Mouse (Mus musculus): ENCODE data around the gene Arx. TPM values are rescaled to one million over a fixed set of nuclear protein-coding genes. Genes with fewer than 3 reads are reported as not detected.

Arx gene
- polyA plus RNA-seq, 1 experiment from 2014 or later: 1.3 TPM

DNA sequence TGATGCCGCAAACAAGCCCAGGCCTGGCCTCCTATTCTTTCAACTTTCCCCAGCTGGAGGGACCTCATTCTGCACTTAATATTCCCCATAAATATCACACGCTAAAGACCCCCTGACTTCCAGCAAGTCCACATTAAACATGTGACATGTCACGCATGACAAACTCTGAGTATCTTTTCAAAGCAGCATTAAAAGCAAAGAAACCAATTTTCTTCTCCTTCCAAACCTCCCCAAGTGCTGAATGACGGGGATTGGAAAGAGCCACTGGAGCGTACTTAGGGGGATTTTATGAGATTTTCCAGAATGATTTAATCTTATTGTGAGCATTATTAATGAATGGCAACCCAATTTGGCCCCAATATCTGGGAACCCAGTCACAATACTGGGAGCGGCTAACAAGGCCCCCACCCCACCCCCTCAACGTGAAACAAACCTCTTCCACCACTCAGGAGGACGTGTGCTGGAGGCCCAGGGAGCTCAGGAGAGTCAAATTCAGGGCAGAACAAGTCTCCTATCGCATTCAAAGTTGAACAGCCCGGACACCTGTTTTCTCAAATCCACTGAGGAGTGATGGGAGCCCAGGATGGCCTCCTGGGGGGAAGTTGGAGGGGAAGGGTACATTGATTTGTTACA is 14.1 kb downstream of the Arx start:
- no peak overlapping the region for H3K4me3 ChIP-seq (ENCODE audit: low read depth, low read length)
- no peaks in the 10 kb centered on the region for H3K36me3 ChIP-seq (ENCODE audit: control insufficient read depth, insufficient read depth, low read length)
- H3K4me2 ChIP-seq (ENCODE audit: low read depth, low read length): no peak overlapping the region
- H3K9ac ChIP-seq (ENCODE audit: low read depth, low read length): no peak overlapping the region
- no peak for DNase-seq (ENCODE audit: low spot score)
- H3K4me1 ChIP-seq (ENCODE audit: control insufficient read depth, insufficient read depth, low read length): no peaks in the 10 kb centered on the region
- H3K9me3 ChIP-seq (ENCODE audit: control insufficient read depth, low read length): no peaks in the 10 kb centered on the region
- 22% methylated on average over 10 of the region's 10 CpGs for WGBS
- ATAC-seq (ENCODE audit: low read depth): no peak
- peaks cover 89% of the 10 kb centered on the region for H3K27me3 ChIP-seq (replicated peaks; ENCODE audit: control insufficient read depth, insufficient read depth, low read length)
- H3K27ac ChIP-seq (replicated peaks; ENCODE audit: low read depth, low read length): no peak overlapping the region

DNA sequence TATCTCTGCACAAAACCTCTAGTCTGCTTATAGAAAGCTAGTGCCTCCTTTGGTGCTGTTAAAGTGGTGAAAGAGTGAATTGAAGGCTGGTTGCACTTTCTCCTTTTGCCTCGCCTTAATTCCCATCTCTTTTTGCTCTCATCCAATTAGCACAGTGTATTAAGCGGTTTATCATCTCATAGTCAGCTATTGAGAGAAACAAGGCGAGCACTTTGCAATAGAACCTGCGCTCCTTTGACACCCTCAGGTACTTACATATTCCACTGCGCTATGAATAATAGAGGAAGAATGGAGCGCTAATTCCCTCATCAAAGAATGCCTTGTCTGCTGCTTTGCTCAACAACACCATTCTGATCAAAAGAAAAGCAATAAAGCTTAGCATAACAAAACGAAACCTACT is 15.6 kb downstream of the Arx start:
- Histone ChIP-seq H3K27me3 (replicated peaks; ENCODE audit: control insufficient read depth, insufficient read depth, low read length) (peaks cover 76% of the 10 kb centered on the region), H3K27ac (replicated peaks; ENCODE audit: low read depth, low read length) (no peak overlapping the region), H3K4me3 (ENCODE audit: low read depth, low read length) (no peak overlapping the region), H3K4me1 (ENCODE audit: control insufficient read depth, insufficient read depth, low read length) (no peaks in the 10 kb centered on the region), H3K4me2 (ENCODE audit: low read depth, low read length) (no peak overlapping the region), H3K36me3 (ENCODE audit: control insufficient read depth, insufficient read depth, low read length) (no peaks in the 10 kb centered on the region), H3K9ac (ENCODE audit: low read depth, low read length) (no peak overlapping the region), H3K9me3 (ENCODE audit: control insufficient read depth, low read length) (no peaks in the 10 kb centered on the region)
- WGBS: 18% methylated on average over 7 of the region's 7 CpGs
- ATAC-seq (ENCODE audit: low read depth) (no peak; the same call in 1 of the 2 replicates), DNase-seq (ENCODE audit: low spot score) (no peak)

DNA sequence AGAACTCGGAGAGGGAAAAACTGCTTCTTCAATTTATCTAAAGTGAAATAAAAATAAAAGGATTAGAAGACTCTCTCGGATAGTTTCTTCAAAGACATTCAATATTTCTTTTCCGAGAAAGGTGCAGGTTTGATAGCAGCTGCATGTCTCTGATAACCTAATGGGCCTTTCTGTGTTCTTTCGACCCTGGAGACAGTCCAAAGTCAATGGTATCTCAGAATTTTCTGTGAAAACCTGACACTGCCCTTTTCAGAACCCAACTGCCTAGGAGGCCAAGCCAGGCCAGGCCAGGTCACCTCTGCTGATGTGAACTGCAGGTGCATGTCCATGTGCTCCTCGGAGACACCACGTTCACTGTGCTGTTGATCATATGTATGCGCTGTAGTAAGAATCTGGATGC is 19.5 kb downstream of the Arx start:
- DNase-seq (ENCODE audit: low spot score) (no peak), ATAC-seq (ENCODE audit: low read depth) (no peak)
- no peak overlapping the region for H3K27ac ChIP-seq (replicated peaks; ENCODE audit: low read depth, low read length)
- no peak overlapping the region for H3K9ac ChIP-seq (ENCODE audit: low read depth, low read length)
- no peaks in the 10 kb centered on the region for H3K9me3 ChIP-seq (ENCODE audit: control insufficient read depth, low read length)
- no peak overlapping the region for H3K4me2 ChIP-seq (ENCODE audit: low read depth, low read length)
- no peak overlapping the region for H3K4me3 ChIP-seq (ENCODE audit: low read depth, low read length)
- no peaks in the 10 kb centered on the region for H3K36me3 ChIP-seq (ENCODE audit: control insufficient read depth, insufficient read depth, low read length)
- 89% methylated on average over 7 of the region's 7 CpGs for WGBS
- H3K27me3 ChIP-seq (replicated peaks; ENCODE audit: control insufficient read depth, insufficient read depth, low read length): peaks cover 36% of the 10 kb centered on the region
- no peaks in the 10 kb centered on the region for H3K4me1 ChIP-seq (ENCODE audit: control insufficient read depth, insufficient read depth, low read length)

DNA sequence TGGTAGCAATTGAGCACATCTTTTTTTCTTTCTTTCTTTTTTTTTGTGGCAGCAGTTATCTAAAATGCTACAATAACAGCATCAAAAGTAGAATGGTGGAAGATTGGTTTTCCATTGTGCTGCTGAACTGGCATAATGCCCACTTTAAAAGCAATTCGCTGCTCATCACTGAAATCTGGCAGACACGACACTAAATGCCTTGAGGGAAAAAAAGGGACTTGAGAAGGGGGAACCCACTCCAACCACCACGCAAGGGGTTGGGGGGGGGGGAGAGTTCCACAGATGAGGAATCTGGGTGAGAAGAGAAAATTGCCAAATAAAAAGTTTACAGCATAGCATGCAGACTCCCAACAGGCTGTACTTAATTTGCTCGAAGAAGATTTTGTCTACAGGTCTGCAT is 31.3 kb downstream of the Arx start:
- 52% methylated on average over 4 of the region's 4 CpGs for WGBS
- H3K9ac ChIP-seq (ENCODE audit: low read depth, low read length): no peak overlapping the region
- DNase-seq (ENCODE audit: low spot score) (no peak), ATAC-seq (ENCODE audit: low read depth) (no peak)
- H3K4me3 ChIP-seq (ENCODE audit: low read depth, low read length): no peak overlapping the region
- H3K27me3 ChIP-seq (replicated peaks; ENCODE audit: control insufficient read depth, insufficient read depth, low read length): no peaks in the 10 kb centered on the region
- no peak overlapping the region for H3K27ac ChIP-seq (replicated peaks; ENCODE audit: low read depth, low read length)
- H3K9me3 ChIP-seq (ENCODE audit: control insufficient read depth, low read length): no peaks in the 10 kb centered on the region
- H3K4me1 ChIP-seq (ENCODE audit: control insufficient read depth, insufficient read depth, low read length): no peaks in the 10 kb centered on the region
- H3K36me3 ChIP-seq (ENCODE audit: control insufficient read depth, insufficient read depth, low read length): no peaks in the 10 kb centered on the region
- H3K4me2 ChIP-seq (ENCODE audit: low read depth, low read length): no peak overlapping the region

DNA sequence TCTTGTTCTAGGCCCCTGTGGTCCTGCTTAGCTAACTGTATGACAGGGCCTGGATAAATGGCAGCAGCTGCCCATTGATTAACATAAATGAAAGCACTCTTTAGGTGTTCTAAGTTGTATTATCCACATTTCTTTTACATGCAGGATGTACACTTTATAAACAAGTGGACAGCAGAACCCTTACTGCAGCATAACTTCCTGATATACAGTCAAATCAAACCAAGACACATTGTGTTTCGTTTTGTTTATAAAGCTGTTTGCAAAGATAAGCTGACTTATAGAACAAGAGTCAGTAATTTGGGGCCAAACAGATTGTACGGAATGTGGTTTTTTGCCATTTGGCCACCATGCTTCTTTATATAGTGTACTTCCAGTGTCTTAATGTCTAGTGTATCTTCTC is 33.7 kb downstream of the Arx start:
- no peak for DNase-seq (ENCODE audit: low spot score)
- Histone ChIP-seq H3K4me3 (ENCODE audit: low read depth, low read length) (no peak overlapping the region), H3K4me2 (ENCODE audit: low read depth, low read length) (no peak overlapping the region), H3K27me3 (replicated peaks; ENCODE audit: control insufficient read depth, insufficient read depth, low read length) (no peaks in the 10 kb centered on the region), H3K27ac (replicated peaks; ENCODE audit: low read depth, low read length) (no peak overlapping the region), H3K36me3 (ENCODE audit: control insufficient read depth, insufficient read depth, low read length) (no peaks in the 10 kb centered on the region), H3K9ac (ENCODE audit: low read depth, low read length) (no peak overlapping the region), H3K9me3 (ENCODE audit: control insufficient read depth, low read length) (no peaks in the 10 kb centered on the region), H3K4me1 (ENCODE audit: control insufficient read depth, insufficient read depth, low read length) (no peaks in the 10 kb centered on the region)
- ATAC-seq (ENCODE audit: low read depth): no peak
- 88% methylated on average over 2 of the region's 2 CpGs for WGBS

DNA sequence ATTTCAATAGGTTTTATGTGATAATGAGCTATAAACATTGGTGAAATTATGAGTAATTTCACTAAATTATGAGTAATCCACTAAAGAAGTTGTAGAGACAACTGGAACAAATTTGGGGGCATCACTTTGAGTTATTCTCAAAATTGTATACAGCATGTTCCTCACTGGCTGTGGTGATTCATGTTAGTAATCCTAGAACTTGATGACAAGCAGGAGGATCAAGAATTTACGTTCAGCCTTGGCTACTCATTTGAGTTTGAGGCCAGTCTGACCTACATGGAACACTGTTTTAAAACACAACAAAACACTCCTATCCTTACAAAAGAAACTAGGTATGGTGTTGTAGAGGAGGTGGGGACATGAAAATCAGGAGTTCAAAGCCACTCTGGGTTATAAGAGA is 35.1 kb downstream of the Arx start:
- Histone ChIP-seq H3K4me1 (ENCODE audit: control insufficient read depth, insufficient read depth, low read length) (no peaks in the 10 kb centered on the region), H3K27ac (replicated peaks; ENCODE audit: low read depth, low read length) (no peak overlapping the region), H3K4me3 (ENCODE audit: low read depth, low read length) (no peak overlapping the region), H3K9me3 (ENCODE audit: control insufficient read depth, low read length) (no peaks in the 10 kb centered on the region), H3K36me3 (ENCODE audit: control insufficient read depth, insufficient read depth, low read length) (no peaks in the 10 kb centered on the region), H3K4me2 (ENCODE audit: low read depth, low read length) (no peak overlapping the region), H3K27me3 (replicated peaks; ENCODE audit: control insufficient read depth, insufficient read depth, low read length) (no peaks in the 10 kb centered on the region), H3K9ac (ENCODE audit: low read depth, low read length) (no peak overlapping the region)
- ATAC-seq (ENCODE audit: low read depth) (no peak), DNase-seq (ENCODE audit: low spot score) (no peak)
- WGBS: 49% methylated on average over 1 of the region's 1 CpGs
